Mouse (Mus musculus): ENCODE measurements at regions not wholly inside any gene's neighbourhood (a gene's known extent, or its start where the extent isn't known, plus 50 kb on each side); places are given as distances from the start of the nearest gene placed in this dataset.

- TF ChIP-seq CTCF (IDR thresholded peaks at IDR 0.05; ENCODE audit: control insufficient read depth, insufficient read depth, low read length), result no peak
- no peak for TF ChIP-seq POLR2A (IDR thresholded peaks at IDR 0.05; ENCODE audit: borderline replicate concordance, control insufficient read depth, low read depth, low read length)
These were observed 91.3 kb downstream of the Cd83 start for GRCm38 (mm10) chr13:43875895-43876294.

Data from bone marrow, adult 2 months (tissue).